Mouse (Mus musculus) frontal cortex, postnatal 14 days (tissue): Measurements from ENCODE around the gene 2810021J22Rik.

Experiments used
- DNase-seq, 2 experiments: peaks; one replicate each; pipeline ENCODE4 v3.0.0; 2022; ENCODE audit warnings: low spot score in 2 of 2

The 2810021J22Rik gene

GRCm38 (mm10) chr11:58916879-58917744 lies 50.1 kb downstream of the 2810021J22Rik start:
- DNase-seq: no peak

GRCm38 (mm10) chr11:58917745-58918366 lies 50.8 kb downstream of the 2810021J22Rik start, which contains the start of gene Btnl10:
Gene Btnl10, plus strand, starts transcription at chr11:58917908.
- DNase-seq: no peak

- DNase-seq: no peak
Measured at GRCm38 (mm10) chr11:58918759-58919158, 51.7 kb downstream of the 2810021J22Rik start.

- DNase-seq: no peak
Measured at GRCm38 (mm10) chr11:58922420-58922819, 55.4 kb downstream of the 2810021J22Rik start.

GRCm38 (mm10) chr11:58926651-58927050 lies 59.6 kb downstream of the 2810021J22Rik start:
- no peak for DNase-seq

DNA sequence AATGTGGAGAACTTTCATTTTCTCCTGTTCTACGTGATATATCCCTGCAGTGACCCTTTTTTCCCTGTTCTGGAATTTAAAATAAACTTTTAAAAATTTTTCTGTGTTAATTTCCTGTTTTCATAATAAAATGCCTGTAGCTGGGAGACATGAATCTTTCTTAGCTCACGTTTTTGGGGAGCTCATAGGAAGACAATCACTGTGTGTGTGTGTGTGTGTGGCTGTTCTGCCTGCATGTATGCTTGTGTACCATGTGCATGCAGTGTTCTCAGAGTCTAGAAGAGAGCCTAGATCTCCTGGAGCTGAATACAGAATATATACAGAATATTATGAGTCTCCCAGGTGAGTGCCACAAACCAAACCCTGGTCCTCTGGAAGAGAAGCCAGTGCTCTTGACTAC lies 60.0 kb downstream of the 2810021J22Rik start:
- no peak for DNase-seq

DNA sequence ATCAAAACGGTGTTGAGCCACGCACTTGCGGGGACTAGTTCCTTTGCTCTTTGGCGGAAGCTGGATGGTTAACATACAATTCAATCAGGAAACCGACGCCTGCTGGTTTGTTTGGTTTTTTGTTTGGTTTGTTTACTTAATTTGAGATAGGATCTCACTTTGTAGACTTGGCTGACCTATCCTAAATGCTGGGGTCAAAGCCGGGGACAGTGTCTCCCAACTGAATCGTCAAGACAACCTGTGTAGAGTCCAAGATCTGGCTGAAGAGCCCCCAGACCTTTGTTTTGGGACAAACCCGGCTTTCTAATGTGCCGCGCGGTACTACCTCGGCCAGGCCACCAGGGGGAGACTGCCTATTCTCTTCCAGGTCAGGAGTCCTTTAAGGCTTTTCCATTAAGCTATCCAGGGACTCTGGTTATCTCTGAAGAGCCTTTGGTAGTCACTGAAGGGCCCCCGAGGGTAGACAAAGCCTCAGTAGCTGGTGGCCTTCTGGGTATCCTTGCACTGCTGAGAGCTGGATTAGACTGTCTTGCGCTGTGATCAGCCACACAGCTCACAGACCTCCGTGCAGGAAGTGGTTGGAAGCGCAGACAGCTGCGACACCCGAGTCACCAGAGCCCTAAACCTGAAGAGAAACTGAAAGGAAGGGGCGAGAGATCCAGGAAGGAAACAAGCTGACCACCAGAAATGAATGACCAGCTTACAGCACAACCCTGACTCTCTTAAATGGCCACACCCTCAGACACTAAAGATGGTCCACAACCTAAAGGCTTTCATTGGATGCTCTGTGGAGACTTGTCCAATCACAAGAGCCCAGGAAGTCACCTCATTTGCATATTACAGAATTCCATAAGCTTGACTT lies 61.0 kb downstream of the 2810021J22Rik start:
- no peak for DNase-seq

DNA sequence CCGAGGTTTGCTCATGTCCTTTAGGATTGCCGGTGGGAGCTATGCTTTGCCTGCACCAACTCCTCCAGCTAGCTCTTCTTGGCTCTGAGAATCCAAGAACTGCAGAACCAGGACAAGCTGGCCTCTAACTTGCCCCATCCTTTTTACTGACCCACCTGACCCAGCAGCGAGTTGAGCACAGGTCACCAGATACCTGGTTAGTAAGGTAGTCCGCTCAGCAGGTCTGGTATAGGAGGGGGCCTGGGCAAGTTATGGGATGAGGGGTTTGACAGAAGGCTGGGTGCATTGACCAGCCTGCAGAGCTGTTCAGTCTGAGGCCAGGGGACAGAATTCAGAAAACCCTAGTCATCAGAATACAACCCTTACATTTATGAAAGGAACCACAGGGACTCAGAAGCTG lies 62.0 kb downstream of the 2810021J22Rik start:
- DNase-seq: no peak

- no peak for DNase-seq
Measured at GRCm38 (mm10) chr11:58929641-58930040, 62.6 kb downstream of the 2810021J22Rik start.

DNA sequence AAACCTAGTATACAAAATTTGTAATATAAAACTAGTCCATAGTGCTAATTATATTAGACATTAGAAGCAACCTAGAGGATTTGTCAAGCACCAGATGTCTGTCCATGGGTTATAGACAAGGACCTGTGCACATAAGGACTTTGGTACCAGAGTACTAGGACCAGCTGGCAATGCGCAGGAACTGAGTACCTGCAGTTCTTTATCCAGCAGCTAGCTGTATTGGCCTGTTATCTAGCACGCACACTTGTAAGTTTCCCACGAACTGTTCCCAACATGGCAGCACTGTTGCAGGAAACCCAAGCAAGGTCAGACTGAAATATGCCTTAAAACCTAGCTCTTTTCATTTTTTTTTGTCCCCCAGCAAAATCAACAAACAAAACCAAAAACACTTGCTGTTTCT lies 63.2 kb downstream of the 2810021J22Rik start:
- no peak for DNase-seq

DNA sequence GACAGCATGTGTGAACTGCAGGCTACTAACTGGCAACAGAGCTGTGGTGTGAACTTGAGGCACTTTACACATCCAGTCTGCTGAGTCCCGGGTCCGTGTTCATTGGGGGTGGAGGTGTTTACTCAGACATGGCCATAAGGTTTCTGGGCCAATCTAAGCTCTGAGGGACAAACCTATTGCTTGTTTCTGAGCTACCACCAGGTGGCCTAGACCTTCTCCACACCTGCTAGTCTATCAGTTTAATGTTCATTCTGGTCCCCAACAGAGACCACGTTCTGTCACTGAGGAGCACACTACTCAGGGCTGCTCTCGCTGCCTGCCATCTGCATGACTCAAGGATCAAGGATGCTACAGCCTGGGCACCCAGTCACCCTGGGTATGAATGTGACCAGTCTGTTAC lies 64.6 kb downstream of the 2810021J22Rik start:
- no peak for DNase-seq
